Mouse (Mus musculus): ENCODE measurements around the gene Gjd2. TPM values are rescaled to one million over a fixed set of nuclear protein-coding genes. Genes with fewer than 3 reads are reported as not detected.

The Gjd2 gene
- total RNA-seq, 2 experiments from 2014 or later = not detected

- ATAC-seq (replicated peaks; ENCODE audit: low FRiP score, poor library complexity, severe bottlenecking) = no peak
These were observed 1.4 kb upstream of the Gjd2 start for GRCm38 (mm10) chr2:114014839-114015238.

DNA sequence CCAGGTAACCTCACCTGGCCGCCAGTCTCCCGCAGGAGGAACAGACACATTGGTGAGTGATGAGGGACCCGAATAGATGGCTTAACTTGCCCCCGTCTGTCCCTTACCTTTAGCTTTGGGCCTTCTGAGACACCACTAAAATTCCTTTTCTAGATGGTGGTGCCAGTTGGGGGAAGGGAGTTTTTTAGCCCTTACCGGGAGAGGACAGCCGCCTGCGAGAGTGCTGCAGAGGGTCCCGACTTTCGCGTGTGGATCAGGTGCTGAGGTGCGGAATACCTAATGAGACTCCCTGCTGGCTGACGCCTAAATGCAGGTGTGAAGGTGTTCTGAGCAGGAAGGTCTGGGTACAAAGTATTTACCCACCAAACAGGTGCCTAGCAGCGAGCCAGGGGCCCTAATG, 427 bp upstream of the Gjd2 start:
- no peak for ATAC-seq (replicated peaks; ENCODE audit: low FRiP score, poor library complexity, severe bottlenecking)

DNA sequence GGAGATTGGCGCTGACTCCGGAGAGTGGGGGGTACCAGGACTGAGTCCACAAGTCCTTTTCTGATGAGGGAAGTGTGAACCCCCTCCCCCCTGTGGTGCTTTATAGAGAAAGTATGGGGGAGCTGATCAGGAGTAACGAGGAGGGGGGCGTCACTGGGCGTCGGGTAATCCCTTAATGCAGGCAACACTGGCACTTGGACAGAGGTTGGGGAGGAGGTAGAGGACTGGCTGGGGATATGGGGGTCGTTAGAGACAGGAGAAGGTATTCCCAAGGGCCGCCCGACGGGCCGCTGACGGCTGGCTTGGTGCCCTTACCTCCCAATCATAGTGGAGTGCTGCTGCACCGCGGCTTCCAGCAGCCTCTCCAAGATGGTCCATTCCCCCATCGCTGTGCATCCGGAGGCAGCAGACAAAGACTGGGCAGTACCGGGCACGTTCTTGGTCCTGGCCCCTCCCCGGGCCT, 639 bp downstream of the Gjd2 start:
- ATAC-seq (replicated peaks; ENCODE audit: low FRiP score, poor library complexity, severe bottlenecking) = no peak

- ATAC-seq (replicated peaks; ENCODE audit: low FRiP score, poor library complexity, severe bottlenecking) = no peak
These were observed 1.6 kb downstream of the Gjd2 start for GRCm38 (mm10) chr2:114011838-114012237.

DNA sequence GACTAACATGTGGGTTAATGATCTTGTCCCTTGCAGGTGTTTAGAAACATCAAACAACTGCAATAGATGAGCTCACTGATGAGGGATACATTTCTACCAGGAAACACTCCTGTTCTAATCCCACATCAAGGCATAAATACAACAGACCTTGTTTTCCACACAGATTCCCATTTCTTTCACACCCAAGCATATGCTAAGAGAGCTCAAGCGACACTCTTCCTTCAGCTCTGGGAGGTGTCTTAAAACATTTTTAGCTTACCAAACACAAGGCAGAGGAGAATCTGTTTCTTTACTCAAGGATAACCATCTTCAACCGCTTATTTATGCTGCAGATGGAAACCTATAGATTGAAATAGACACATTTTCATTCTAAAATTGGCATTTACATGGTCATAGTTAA, 5.1 kb downstream of the Gjd2 start:
- ATAC-seq (replicated peaks; ENCODE audit: low FRiP score, poor library complexity, severe bottlenecking) = no peak

- no peak for ATAC-seq (replicated peaks; ENCODE audit: low FRiP score, poor library complexity, severe bottlenecking)
These were observed 15.9 kb downstream of the Gjd2 start for GRCm38 (mm10) chr2:113997484-113997883.

- no peak for ATAC-seq (replicated peaks; ENCODE audit: low FRiP score, poor library complexity, severe bottlenecking)
These were observed 16.5 kb downstream of the Gjd2 start for GRCm38 (mm10) chr2:113996930-113997329.

DNA sequence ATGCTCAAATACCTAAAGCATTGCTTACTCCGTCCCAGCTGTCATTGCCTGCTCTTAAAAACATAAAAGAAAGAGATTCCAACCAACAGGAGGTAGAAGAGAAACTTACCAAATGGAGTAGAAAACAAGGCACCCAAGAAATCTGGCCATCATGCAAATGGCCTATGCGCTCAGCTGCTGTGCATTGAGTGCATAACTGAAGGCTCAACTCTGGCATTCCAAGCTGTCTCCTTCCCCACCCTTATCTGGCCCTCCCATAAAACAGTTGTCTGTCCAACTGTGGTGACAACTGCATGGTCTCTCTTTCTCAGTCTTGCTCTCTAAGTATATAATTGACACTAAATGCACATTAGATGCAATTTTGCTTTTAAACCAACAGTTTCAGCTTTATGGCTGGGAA, 28.5 kb downstream of the Gjd2 start:
- ATAC-seq (replicated peaks; ENCODE audit: low FRiP score, poor library complexity, severe bottlenecking) = no peak

- ATAC-seq (replicated peaks; ENCODE audit: low FRiP score, poor library complexity, severe bottlenecking) = no peak
These were observed 32.8 kb downstream of the Gjd2 start for GRCm38 (mm10) chr2:113980664-113981063.

DNA sequence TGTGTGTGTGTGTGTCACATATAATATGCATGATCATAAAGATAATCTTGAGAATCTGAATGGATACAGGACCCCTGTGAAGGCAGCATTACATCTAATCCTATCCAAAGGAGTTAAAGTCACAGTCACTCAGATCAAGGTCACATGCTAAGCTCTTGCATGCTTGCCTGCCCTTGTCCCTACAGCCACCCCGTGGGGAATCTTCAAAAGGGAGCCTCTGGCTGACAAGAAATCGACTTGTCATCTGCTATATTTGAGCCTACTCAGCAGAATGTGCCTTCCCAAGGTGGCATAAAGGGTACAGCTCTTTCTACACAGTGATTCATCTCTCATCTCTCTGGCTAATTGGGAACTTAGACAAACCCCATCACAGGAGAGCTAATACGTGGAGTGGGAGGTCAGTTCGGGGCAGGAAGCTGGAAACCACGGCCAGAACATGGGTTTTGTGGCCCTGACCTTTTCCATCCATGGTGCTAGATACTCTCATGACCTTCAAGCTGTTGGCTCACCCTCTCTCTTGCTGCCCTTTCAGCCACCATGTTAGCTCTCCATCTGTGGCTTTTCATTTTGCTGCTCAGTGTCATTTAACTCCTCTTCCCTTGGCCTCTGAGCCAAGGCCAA, 35.2 kb downstream of the Gjd2 start:
- no peak for ATAC-seq (replicated peaks; ENCODE audit: low FRiP score, poor library complexity, severe bottlenecking)

DNA sequence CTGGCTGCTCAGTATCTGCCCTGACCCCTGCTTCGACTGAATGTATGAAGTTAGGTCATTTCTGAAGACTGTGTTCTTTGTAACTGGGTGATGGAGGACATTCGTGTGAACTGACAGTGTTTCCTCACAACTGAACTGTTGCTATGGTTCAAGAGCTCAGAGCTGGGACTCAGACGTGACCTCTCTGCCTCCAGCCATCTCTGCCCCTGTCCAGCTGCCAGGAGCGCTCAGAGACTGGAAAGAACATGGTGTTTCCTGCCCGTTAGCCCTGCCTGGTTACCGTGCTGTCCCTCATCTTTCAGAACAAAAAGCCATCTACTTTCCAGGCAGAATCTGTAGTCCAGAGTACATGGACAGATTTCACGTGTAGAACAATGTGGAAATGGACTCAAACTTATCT, 39.5 kb downstream of the Gjd2 start:
- ATAC-seq (replicated peaks; ENCODE audit: low FRiP score, poor library complexity, severe bottlenecking) = no peak

GRCm38 (mm10) chr2:113966421-113966820, 47.0 kb downstream of the Gjd2 start:
- no peak for ATAC-seq (replicated peaks; ENCODE audit: low FRiP score, poor library complexity, severe bottlenecking)

Other genes with a start within 250 kb of the Gjd2 start
- gene Scg5, start 184.5 kb downstream of the Gjd2 start, total RNA-seq (2015; ENCODE audit: low replicate concordance) = not detected in 2 replicates
- not detected in 2 replicates for gene Scg5, start 184.5 kb downstream of the Gjd2 start, total RNA-seq (2017; ENCODE audit: low replicate concordance)
- 13.2 and 20.9 TPM in 2 replicates for gene Arhgap11a, start 165.0 kb downstream of the Gjd2 start, total RNA-seq (2015; ENCODE audit: low replicate concordance)
- gene Arhgap11a, start 165.0 kb downstream of the Gjd2 start, total RNA-seq (2017; ENCODE audit: low replicate concordance) = 15.4 and 22.0 TPM in 2 replicates
- not detected in 2 replicates for gene Actc1, start 39.9 kb upstream of the Gjd2 start, total RNA-seq (2015; ENCODE audit: low replicate concordance)
- gene Actc1, start 39.9 kb upstream of the Gjd2 start, total RNA-seq (2017; ENCODE audit: low replicate concordance) = not detected in 2 replicates
- gene Aqr, start 173.4 kb upstream of the Gjd2 start, total RNA-seq (2015; ENCODE audit: low replicate concordance) = 9.8 and 23.8 TPM in 2 replicates
- gene Aqr, start 173.4 kb upstream of the Gjd2 start, total RNA-seq (2017; ENCODE audit: low replicate concordance) = 11.0 and 15.0 TPM in 2 replicates
- gene Zfp770, start 187.8 kb upstream of the Gjd2 start, total RNA-seq (2015; ENCODE audit: low replicate concordance) = 4.0 and 7.5 TPM in 2 replicates
- gene Zfp770, start 187.8 kb upstream of the Gjd2 start, total RNA-seq (2017; ENCODE audit: low replicate concordance) = 0.51 and 1.5 TPM in 2 replicates